Mouse (Mus musculus): ENCODE results near the gene C2cd4d. TPM values are rescaled to one million over a fixed set of nuclear protein-coding genes. Genes with fewer than 3 reads are reported as not detected.

C2cd4d gene
- 0.32 and 0.46 TPM in 2 replicates for polyA plus RNA-seq (2015; fragmentation: Nextera tagmentation; extraction: Ambion mirVana)

DNA sequence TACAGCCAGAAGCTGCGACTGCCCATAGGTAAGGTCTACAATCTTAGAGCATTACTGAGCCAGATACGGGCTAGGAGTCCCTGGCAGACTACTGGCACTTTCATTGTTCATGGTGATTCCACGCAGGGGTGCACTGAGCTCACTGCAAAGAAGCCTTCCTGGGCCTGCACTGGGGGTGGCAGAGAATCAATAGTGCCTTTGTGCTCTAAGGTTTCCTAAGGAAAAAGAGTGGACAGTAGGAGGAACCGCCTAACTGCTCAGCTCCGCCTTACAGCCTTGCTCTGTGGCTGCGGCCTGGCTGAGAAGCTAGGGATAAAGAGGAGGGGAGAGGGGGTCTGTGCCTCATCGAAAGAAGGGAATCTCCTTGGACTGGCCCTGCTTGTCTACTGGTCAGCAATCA lies at the start of gene C2cd4d:
TSS of gene C2cd4d (plus strand) at position 301 of the 400 bp plus-strand sequence.
- Histone ChIP-seq H3K27me3 (ENCODE audit: insufficient read depth, low read length) (peaks cover 26% of the 10 kb centered on the region), H3K4me1 (ENCODE audit: insufficient read depth, low read length) (0 out of 2 replicates have a peak, but pooled peaks cover 5% of the 10 kb centered on the region)
- 57% methylated on average over 7 of the region's 7 CpGs for WGBS

DNA sequence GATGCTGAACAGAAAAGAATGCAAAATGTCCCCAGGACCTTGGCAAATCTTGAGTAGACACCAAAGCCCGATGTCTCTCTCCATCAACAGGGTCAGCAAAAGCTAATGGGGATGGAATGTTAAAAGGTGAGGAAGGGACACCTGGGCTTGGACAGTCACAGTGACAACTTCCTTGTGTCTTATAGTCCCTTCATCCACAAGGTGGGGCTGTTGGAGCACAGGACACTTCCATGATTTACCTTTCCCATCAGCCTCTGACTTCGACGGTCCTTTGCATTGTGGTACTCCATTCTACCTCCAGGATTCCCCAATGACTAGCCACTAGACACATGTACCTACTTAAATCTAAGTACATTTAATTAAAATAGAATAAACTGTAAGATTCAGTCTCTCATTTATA lies 33.6 kb upstream of the C2cd4d start:
- Histone ChIP-seq H3K27me3 (ENCODE audit: insufficient read depth, low read length) (no peaks in the 10 kb centered on the region), H3K4me3 (ENCODE audit: low read length) (no peak overlapping the region), H3K4me2 (replicated peaks; ENCODE audit: low read depth, low read length) (no peak overlapping the region), H3K9me3 (ENCODE audit: low read length) (no peaks in the 10 kb centered on the region), H3K9ac (replicated peaks; ENCODE audit: low read length) (no peak overlapping the region), H3K27ac (ENCODE audit: low read length) (no peak overlapping the region), H3K4me1 (ENCODE audit: insufficient read depth, low read length) (no peaks in the 10 kb centered on the region), H3K36me3 (ENCODE audit: insufficient read depth, low read length) (0 out of 2 replicates have a peak, but pooled peaks cover 9% of the 10 kb centered on the region)
- 56% methylated on average over 3 of the region's 3 CpGs for WGBS
- no peak for ATAC-seq (ENCODE audit: low FRiP score, low TSS enrichment)

More for the DNA sequence above, at the start of gene C2cd4d:
- Histone ChIP-seq H3K4me3 (ENCODE audit: low read length) (peak within 1 kb of the TSS; percentile 58), H3K36me3 (ENCODE audit: insufficient read depth, low read length) (no peaks in the 10 kb centered on the region), H3K27ac (ENCODE audit: low read length) (no peak within 1 kb of the TSS), H3K9me3 (ENCODE audit: low read length) (no peaks in the 10 kb centered on the region), H3K4me2 (replicated peaks; ENCODE audit: low read depth, low read length) (peak within 1 kb of the TSS; percentile 91), H3K9ac (replicated peaks; ENCODE audit: low read length) (peak within 1 kb of the TSS; percentile 78)
- no peak for ATAC-seq (ENCODE audit: low FRiP score, low TSS enrichment)

DNA sequence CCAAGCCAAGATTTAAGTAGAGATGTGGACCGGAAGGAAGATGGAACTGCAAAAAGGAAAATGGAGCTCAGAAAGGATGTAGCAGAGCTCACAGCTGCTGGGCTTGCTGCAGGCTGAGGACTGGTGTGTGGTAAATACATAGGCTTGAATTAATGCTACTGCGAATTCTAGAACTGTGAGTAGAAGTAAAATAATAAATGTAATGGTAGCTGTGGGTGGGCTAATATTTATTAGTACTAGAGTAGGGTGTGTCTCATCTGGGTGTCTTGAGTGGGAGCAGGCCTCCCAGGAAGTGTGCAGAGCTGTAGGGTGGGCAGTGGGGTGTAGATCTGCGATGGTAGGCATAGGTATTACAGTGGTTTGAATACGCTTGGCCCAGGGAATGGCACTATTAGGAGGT lies 27.8 kb upstream of the C2cd4d start:
- no peaks in the 10 kb centered on the region for H3K27me3 ChIP-seq (ENCODE audit: insufficient read depth, low read length)
- H3K36me3 ChIP-seq (ENCODE audit: insufficient read depth, low read length), result 0 out of 2 replicates have a peak, but pooled peaks cover 5% of the 10 kb centered on the region
- H3K27ac ChIP-seq (ENCODE audit: low read length), result no peak overlapping the region
- H3K4me1 ChIP-seq (ENCODE audit: insufficient read depth, low read length), result no peaks in the 10 kb centered on the region
- no peak overlapping the region for H3K4me2 ChIP-seq (replicated peaks; ENCODE audit: low read depth, low read length)
- no peaks in the 10 kb centered on the region for H3K9me3 ChIP-seq (ENCODE audit: low read length)
- H3K4me3 ChIP-seq (ENCODE audit: low read length), result no peak overlapping the region
- WGBS, result 93% methylated on average over 4 of the region's 4 CpGs
- no peak overlapping the region for H3K9ac ChIP-seq (replicated peaks; ENCODE audit: low read length)
- no peak for ATAC-seq (ENCODE audit: low FRiP score, low TSS enrichment)

DNA sequence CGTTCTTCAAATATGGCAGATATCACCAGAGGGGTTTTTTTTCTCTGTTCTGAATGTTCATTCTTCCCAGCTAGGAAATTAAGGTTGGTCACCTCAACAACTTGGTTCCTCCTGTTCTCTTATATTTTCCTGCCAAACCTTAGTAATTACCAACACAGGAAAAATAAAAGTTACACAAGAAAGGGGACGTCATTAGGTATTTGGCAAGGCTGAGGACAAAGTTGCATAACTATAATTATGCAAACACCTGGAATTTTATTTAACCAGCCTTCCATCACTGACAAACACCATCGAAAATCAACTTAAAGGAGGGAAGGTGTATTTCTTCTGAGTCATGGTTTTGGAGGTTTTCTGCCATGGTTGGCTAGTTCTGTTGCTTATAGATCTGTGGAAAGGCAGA lies 23.7 kb upstream of the C2cd4d start:
- Histone ChIP-seq H3K9me3 (ENCODE audit: low read length) (no peaks in the 10 kb centered on the region), H3K4me2 (replicated peaks; ENCODE audit: low read depth, low read length) (no peak overlapping the region), H3K9ac (replicated peaks; ENCODE audit: low read length) (no peak overlapping the region), H3K27me3 (ENCODE audit: insufficient read depth, low read length) (no peaks in the 10 kb centered on the region), H3K36me3 (ENCODE audit: insufficient read depth, low read length) (no peaks in the 10 kb centered on the region), H3K4me1 (ENCODE audit: insufficient read depth, low read length) (no peaks in the 10 kb centered on the region), H3K27ac (ENCODE audit: low read length) (no peak overlapping the region), H3K4me3 (ENCODE audit: low read length) (no peak overlapping the region)
- no peak for ATAC-seq (ENCODE audit: low FRiP score, low TSS enrichment)
- WGBS, result 87% methylated on average over 3 of the region's 3 CpGs

DNA sequence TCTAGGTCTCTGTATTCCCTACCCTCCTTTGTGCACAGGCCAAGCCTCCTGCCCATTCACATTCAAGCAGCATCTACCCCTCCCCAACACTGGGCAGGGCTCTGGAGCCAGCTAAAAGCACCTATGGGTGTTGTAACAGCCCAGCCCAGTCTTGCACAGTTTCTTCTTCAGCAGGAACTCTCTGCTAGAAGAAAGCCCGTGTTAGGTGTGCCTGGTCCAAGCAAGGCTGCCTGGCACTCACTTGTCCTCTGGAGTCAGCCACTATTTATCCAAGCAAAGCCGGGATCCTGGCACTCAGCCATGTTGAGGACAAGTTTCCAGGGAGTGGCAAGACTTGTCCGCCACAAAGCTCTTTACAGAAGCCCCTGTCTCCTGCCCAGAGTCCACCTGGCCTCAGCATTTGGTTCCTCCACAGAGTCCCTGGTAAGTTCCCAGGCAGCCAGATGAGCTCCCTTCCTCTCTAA lies 20.2 kb upstream of the C2cd4d start, which contains the start of gene Them5:
TSS of gene Them5 (plus strand) at position 141 of the 464 bp plus-strand sequence.
- no peak within 1 kb of the TSS for H3K4me3 ChIP-seq (ENCODE audit: low read length)
- H3K27ac ChIP-seq (ENCODE audit: low read length), result no peak within 1 kb of the TSS
- WGBS, result 50% methylated on average over 3 of the region's 3 CpGs
- no peak within 1 kb of the TSS for H3K4me2 ChIP-seq (replicated peaks; ENCODE audit: low read depth, low read length)
- no peaks in the 10 kb centered on the region for H3K27me3 ChIP-seq (ENCODE audit: insufficient read depth, low read length)
- H3K9ac ChIP-seq (replicated peaks; ENCODE audit: low read length), result no peak within 1 kb of the TSS
- no peaks in the 10 kb centered on the region for H3K9me3 ChIP-seq (ENCODE audit: low read length)
- H3K36me3 ChIP-seq (ENCODE audit: insufficient read depth, low read length), result no peaks in the 10 kb centered on the region
- no peaks in the 10 kb centered on the region for H3K4me1 ChIP-seq (ENCODE audit: insufficient read depth, low read length)
- ATAC-seq (ENCODE audit: low FRiP score, low TSS enrichment), result no peak; the same call in 1 of the 2 replicates

- 61% methylated on average over 1 of the region's 1 CpGs for WGBS
- no peak for ATAC-seq (ENCODE audit: low FRiP score, low TSS enrichment)
- Histone ChIP-seq H3K27ac (ENCODE audit: low read length) (no peak overlapping the region), H3K9ac (replicated peaks; ENCODE audit: low read length) (no peak overlapping the region), H3K9me3 (ENCODE audit: low read length) (no peaks in the 10 kb centered on the region), H3K4me3 (ENCODE audit: low read length) (no peak overlapping the region), H3K4me1 (ENCODE audit: insufficient read depth, low read length) (no peaks in the 10 kb centered on the region), H3K27me3 (ENCODE audit: insufficient read depth, low read length) (no peaks in the 10 kb centered on the region), H3K4me2 (replicated peaks; ENCODE audit: low read depth, low read length) (no peak overlapping the region), H3K36me3 (ENCODE audit: insufficient read depth, low read length) (no peaks in the 10 kb centered on the region)
These were observed 19.7 kb upstream of the C2cd4d start for GRCm38 (mm10) chr3:94342552-94342951.

GRCm38 (mm10) chr3:94344182-94344581 lies 18.1 kb upstream of the C2cd4d start:
- 88% methylated on average over 2 of the region's 2 CpGs for WGBS
- no peak overlapping the region for H3K4me3 ChIP-seq (ENCODE audit: low read length)
- no peaks in the 10 kb centered on the region for H3K27me3 ChIP-seq (ENCODE audit: insufficient read depth, low read length)
- no peak for ATAC-seq (ENCODE audit: low FRiP score, low TSS enrichment)
- H3K9ac ChIP-seq (replicated peaks; ENCODE audit: low read length), result no peak overlapping the region
- H3K4me1 ChIP-seq (ENCODE audit: insufficient read depth, low read length), result no peaks in the 10 kb centered on the region
- no peak overlapping the region for H3K4me2 ChIP-seq (replicated peaks; ENCODE audit: low read depth, low read length)
- H3K27ac ChIP-seq (ENCODE audit: low read length), result no peak overlapping the region
- H3K9me3 ChIP-seq (ENCODE audit: low read length), result no peaks in the 10 kb centered on the region
- no peaks in the 10 kb centered on the region for H3K36me3 ChIP-seq (ENCODE audit: insufficient read depth, low read length)

GRCm38 (mm10) chr3:94344897-94345296 lies 17.3 kb upstream of the C2cd4d start:
- Histone ChIP-seq H3K4me1 (ENCODE audit: insufficient read depth, low read length) (no peaks in the 10 kb centered on the region), H3K27ac (ENCODE audit: low read length) (no peak overlapping the region), H3K27me3 (ENCODE audit: insufficient read depth, low read length) (no peaks in the 10 kb centered on the region), H3K9me3 (ENCODE audit: low read length) (no peaks in the 10 kb centered on the region), H3K4me2 (replicated peaks; ENCODE audit: low read depth, low read length) (no peak overlapping the region), H3K9ac (replicated peaks; ENCODE audit: low read length) (no peak overlapping the region), H3K36me3 (ENCODE audit: insufficient read depth, low read length) (no peaks in the 10 kb centered on the region), H3K4me3 (ENCODE audit: low read length) (no peak overlapping the region)
- WGBS, result 72% methylated on average over 3 of the region's 3 CpGs
- ATAC-seq (ENCODE audit: low FRiP score, low TSS enrichment), result no peak

DNA sequence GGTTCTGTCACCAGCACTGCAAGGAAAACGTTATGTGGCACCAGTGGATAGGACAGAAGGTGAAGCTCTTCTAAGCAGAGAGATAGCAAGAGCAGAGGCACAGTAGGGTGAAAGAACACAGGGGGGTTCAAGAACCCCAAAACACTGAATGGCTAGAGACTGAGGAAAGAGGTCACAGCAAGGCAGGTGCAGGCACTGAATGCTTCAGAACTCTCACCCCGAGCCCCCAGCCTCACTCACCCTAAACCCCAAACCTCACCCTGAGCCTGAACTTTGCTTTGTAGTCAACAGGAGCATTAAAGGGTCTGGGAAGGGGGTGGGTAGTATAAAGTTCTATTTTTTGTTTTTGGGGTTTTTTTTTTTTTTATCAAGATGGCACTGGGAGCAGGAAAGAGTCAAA lies 14.1 kb upstream of the C2cd4d start:
- H3K9ac ChIP-seq (replicated peaks; ENCODE audit: low read length), result no peak overlapping the region
- no peaks in the 10 kb centered on the region for H3K36me3 ChIP-seq (ENCODE audit: insufficient read depth, low read length)
- no peaks in the 10 kb centered on the region for H3K9me3 ChIP-seq (ENCODE audit: low read length)
- no peak for ATAC-seq (ENCODE audit: low FRiP score, low TSS enrichment)
- H3K4me3 ChIP-seq (ENCODE audit: low read length), result no peak overlapping the region
- H3K4me1 ChIP-seq (ENCODE audit: insufficient read depth, low read length), result no peaks in the 10 kb centered on the region
- no peak overlapping the region for H3K4me2 ChIP-seq (replicated peaks; ENCODE audit: low read depth, low read length)
- WGBS, result 74% methylated on average over 2 of the region's 2 CpGs
- H3K27me3 ChIP-seq (ENCODE audit: insufficient read depth, low read length), result no peaks in the 10 kb centered on the region
- H3K27ac ChIP-seq (ENCODE audit: low read length), result no peak overlapping the region

DNA sequence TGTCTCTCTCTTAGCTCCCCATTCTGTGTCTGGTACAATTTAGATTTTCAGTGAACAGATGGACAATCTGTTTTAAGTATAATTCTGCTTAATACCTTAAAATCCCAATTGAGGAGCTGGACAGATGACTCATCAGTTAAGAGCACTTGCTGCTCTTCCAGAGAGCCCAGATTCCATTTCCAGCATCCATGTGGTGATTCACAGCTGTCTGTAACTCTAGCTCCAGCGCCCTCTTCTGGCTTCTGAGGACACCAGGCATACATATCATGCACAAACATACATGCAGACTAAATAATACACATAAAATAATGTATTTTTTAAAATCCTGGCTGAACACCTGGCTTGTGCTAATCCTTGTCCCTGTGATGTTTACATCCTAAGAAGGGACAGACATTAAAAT lies 1.4 kb upstream of the C2cd4d start:
- no peak overlapping the region for H3K4me2 ChIP-seq (replicated peaks; ENCODE audit: low read depth, low read length)
- WGBS, result 6% methylated on average over 1 of the region's 1 CpGs
- no peak for ATAC-seq (ENCODE audit: low FRiP score, low TSS enrichment)
- no peak overlapping the region for H3K9ac ChIP-seq (replicated peaks; ENCODE audit: low read length)
- H3K4me3 ChIP-seq (ENCODE audit: low read length), result no peak overlapping the region
- no peaks in the 10 kb centered on the region for H3K9me3 ChIP-seq (ENCODE audit: low read length)
- 0 out of 2 replicates have a peak, but pooled peaks cover 5% of the 10 kb centered on the region for H3K4me1 ChIP-seq (ENCODE audit: insufficient read depth, low read length)
- peaks cover 23% of the 10 kb centered on the region for H3K27me3 ChIP-seq (ENCODE audit: insufficient read depth, low read length)
- no peak overlapping the region for H3K27ac ChIP-seq (ENCODE audit: low read length)
- no peaks in the 10 kb centered on the region for H3K36me3 ChIP-seq (ENCODE audit: insufficient read depth, low read length)

Measured in kidney, embryonic 16.5 days (tissue).